Comparison of ENCODE assay signal across 9 mouse cellular contexts in genomic region chr10:79989870-79990269, GRCm38 (mm10). TPM values are rescaled to one million over a fixed set of nuclear protein-coding genes. Genes with fewer than 3 reads are reported as not detected.
DNase-seq lines count a peak whose midpoint lies in the region; ATAC-seq and TF ChIP-seq lines count a peak whose summit lies in the region.
"Had no signal": no experiment of that assay in that cellular context is flagged by ENCODE, and none has a peak within 500 bp of the region (broad histone marks: within the 10 kb centered on the region; RNA-seq: fewer than 3 reads in every experiment).

No protein-coding gene starts in this region.

- no peak for DNase-seq in heart, postnatal 0 days (ENCODE audit: low spot score)
- no peak for DNase-seq in heart, postnatal 4 days
- no peak for DNase-seq in liver, embryonic 11.5 days (ENCODE audit: low spot score)
- no peak for DNase-seq in yolk sac, embryonic 10.5 days (ENCODE audit: low spot score)
- DNase-seq in testis, postnatal 10 days (ENCODE audit: low spot score): no peak

- no peaks in the 10 kb centered on the region for H3K27me3 ChIP-seq in heart, postnatal 0 days (ENCODE audit: control insufficient read depth, insufficient read depth, low read length)
- H3K27me3 ChIP-seq in liver, embryonic 11.5 days (replicated peaks; ENCODE audit: control insufficient read depth, insufficient read depth, low read length): peaks cover 8% of the 10 kb centered on the region
- H3K27me3 ChIP-seq in neural tube, embryonic 13.5 days: peaks cover 44% of the 10 kb centered on the region

- H3K4me3 ChIP-seq in heart, postnatal 0 days (ENCODE audit: low read depth, low read length): peak overlapping the region; percentile 65
- H3K4me3 ChIP-seq in embryonic fibroblast, embryonic 13.5 days (ENCODE audit: insufficient read depth, low read length): peak overlapping the region; percentile 71
- H3K4me3 ChIP-seq in liver, embryonic 11.5 days (ENCODE audit: low read depth, low read length): peak overlapping the region; percentile 60
- peak overlapping the region; percentile 45 for H3K4me3 ChIP-seq in neural tube, embryonic 13.5 days

- no peak for TF ChIP-seq EP300 in heart, postnatal 0 days (IDR thresholded peaks at IDR 0.05; ENCODE audit: low read depth)

- peaks cover 42% of the 10 kb centered on the region for H3K36me3 ChIP-seq in heart, postnatal 0 days (replicated peaks; ENCODE audit: control insufficient read depth, insufficient read depth, low read length)
- H3K36me3 ChIP-seq in liver, embryonic 11.5 days (ENCODE audit: control insufficient read depth, insufficient read depth, low read length): peaks cover 32% of the 10 kb centered on the region
- peaks cover 5% of the 10 kb centered on the region; the same call in 1 of the 2 replicates for H3K36me3 ChIP-seq in neural tube, embryonic 13.5 days

- no peaks in the 10 kb centered on the region for H3K9me3 ChIP-seq in heart, postnatal 0 days (replicated peaks; ENCODE audit: control insufficient read depth, low read length)
- H3K9me3 ChIP-seq in liver, embryonic 11.5 days (ENCODE audit: control insufficient read depth, low read length): peaks cover 3% of the 10 kb centered on the region
- peaks cover 3% of the 10 kb centered on the region; the same call in 1 of the 2 replicates for H3K9me3 ChIP-seq in neural tube, embryonic 13.5 days

- no peak for ATAC-seq in heart, postnatal 0 days (ENCODE audit: insufficient read depth, low read depth)
- ATAC-seq in liver, embryonic 11.5 days (replicated peaks; ENCODE audit: low FRiP score): no peak
- no peak for ATAC-seq in neural tube, embryonic 13.5 days (ENCODE audit: low read depth)
- no peak for ATAC-seq in activated CD4-positive, CD25-positive, alpha-beta regulatory T cell, adult 4 months

- no peak for TF ChIP-seq CTCF in heart, postnatal 0 days (IDR thresholded peaks at IDR 0.05; ENCODE audit: low read depth)
- TF ChIP-seq CTCF in embryonic fibroblast, embryonic 13.5 days (IDR thresholded peaks at IDR 0.05; ENCODE audit: borderline replicate concordance, insufficient read depth, low read length): no peak

- H3K4me2 ChIP-seq in heart, postnatal 0 days (ENCODE audit: low read depth, low read length): peak overlapping the region; percentile 73
- peak overlapping the region; percentile 93 for H3K4me2 ChIP-seq in liver, embryonic 11.5 days
- peak overlapping the region; percentile 80 for H3K4me2 ChIP-seq in neural tube, embryonic 13.5 days

- 10% methylated on average over 15 of the region's 15 CpGs for WGBS in heart, postnatal 0 days
- 35% methylated on average over 15 of the region's 15 CpGs for WGBS in liver, embryonic 11.5 days
- WGBS in neural tube, embryonic 13.5 days: 16% methylated on average over 15 of the region's 15 CpGs

- H3K4me1 ChIP-seq in heart, postnatal 0 days (ENCODE audit: control insufficient read depth, insufficient read depth): peaks cover 21% of the 10 kb centered on the region
- H3K4me1 ChIP-seq in embryonic fibroblast, embryonic 13.5 days (ENCODE audit: control insufficient read depth, insufficient read depth, low read length): 0 out of 2 replicates have a peak, but pooled peaks cover 2% of the 10 kb centered on the region
- peaks cover 46% of the 10 kb centered on the region for H3K4me1 ChIP-seq in liver, embryonic 11.5 days (replicated peaks; ENCODE audit: control insufficient read depth, insufficient read depth, low read length)
- peaks cover 40% of the 10 kb centered on the region for H3K4me1 ChIP-seq in neural tube, embryonic 13.5 days (replicated peaks)

- H3K9ac ChIP-seq in heart, postnatal 0 days (replicated peaks; ENCODE audit: low read depth, low read length): peak overlapping the region; percentile 39
- H3K9ac ChIP-seq in liver, embryonic 11.5 days (ENCODE audit: low read depth, low read length): peak overlapping the region; percentile 15; the same call in 1 of the 2 replicates
- peak overlapping the region; percentile 34; the same call in 1 of the 2 replicates for H3K9ac ChIP-seq in neural tube, embryonic 13.5 days

- peak; percentile 62; the same call in 1 of the 2 replicates for TF ChIP-seq POLR2A in embryonic fibroblast, embryonic 13.5 days (IDR thresholded peaks at IDR 0.05; ENCODE audit: low read depth, low read length)

- H3K27ac ChIP-seq in heart, postnatal 0 days (ENCODE audit: low read depth): peak overlapping the region; percentile 90
- peak overlapping the region; percentile 99 for H3K27ac ChIP-seq in embryonic fibroblast, embryonic 13.5 days (ENCODE audit: insufficient read depth, low read length)
- no peak overlapping the region; the same call in 1 of the 2 replicates for H3K27ac ChIP-seq in liver, embryonic 11.5 days (ENCODE audit: low read depth, low read length)
- H3K27ac ChIP-seq in neural tube, embryonic 13.5 days (replicated peaks): no peak overlapping the region

RNA-seq across cellular contexts. Expression of gene Cnn2, which starts 1.5 kb away (rescaled TPM):
- total RNA-seq in heart, postnatal 0 days (2014; rRNA removed; ENCODE audit: low replicate concordance): 142 and 158 TPM in 2 replicates
- polyA plus RNA-seq in heart, postnatal 0 days (2015; fragmentation: Nextera tagmentation; extraction: Ambion mirVana): 126 and 149 TPM in 2 replicates
- 100 to 1,000 TPM; 109 to 113 TPM for total RNA-seq in heart, postnatal 4 days (2021)
- 642 and 721 TPM in 2 replicates for polyA plus RNA-seq in embryonic fibroblast, embryonic 13.5 days (2011; ENCODE audit: insufficient read length, low read depth, missing spikeins)
- polyA plus RNA-seq in liver, embryonic 11.5 days (2014; fragmentation: Nextera tagmentation; extraction: Ambion mirVana): 115 and 124 TPM in 2 replicates
- polyA plus RNA-seq in neural tube, embryonic 13.5 days (2015; fragmentation: Nextera tagmentation; extraction: Ambion mirVana): 55.6 and 56.2 TPM in 2 replicates
- polyA plus RNA-seq in activated CD4-positive, CD25-positive, alpha-beta regulatory T cell, adult 4 months (2017; shearing (Covaris generic)): 100 to 1,000 TPM; 828 to 877 TPM

RNA-seq across cellular contexts. Expression of gene Tmem259, which starts 5.7 kb away (rescaled TPM):
- 162 and 182 TPM in 2 replicates for total RNA-seq in heart, postnatal 0 days (2014; rRNA removed; ENCODE audit: low replicate concordance)
- polyA plus RNA-seq in heart, postnatal 0 days (2015; fragmentation: Nextera tagmentation; extraction: Ambion mirVana): 18.0 and 18.1 TPM in 2 replicates
- 100 to 1,000 TPM; 117 to 120 TPM for total RNA-seq in heart, postnatal 4 days (2021)
- polyA plus RNA-seq in embryonic fibroblast, embryonic 13.5 days (2011; ENCODE audit: insufficient read length, low read depth, missing spikeins): 73.4 and 78.1 TPM in 2 replicates
- 14.9 and 20.2 TPM in 2 replicates for polyA plus RNA-seq in liver, embryonic 11.5 days (2014; fragmentation: Nextera tagmentation; extraction: Ambion mirVana)
- polyA plus RNA-seq in neural tube, embryonic 13.5 days (2015; fragmentation: Nextera tagmentation; extraction: Ambion mirVana): 21.0 and 21.4 TPM in 2 replicates
- polyA plus RNA-seq in activated CD4-positive, CD25-positive, alpha-beta regulatory T cell, adult 4 months (2017; shearing (Covaris generic)): 1 to 10 TPM; 1.9 to 3.8 TPM

RNA-seq across cellular contexts. Expression of gene Abca7, which starts 6.4 kb away (rescaled TPM):
- 10.4 and 11.4 TPM in 2 replicates for total RNA-seq in heart, postnatal 0 days (2014; rRNA removed; ENCODE audit: low replicate concordance)
- polyA plus RNA-seq in heart, postnatal 0 days (2015; fragmentation: Nextera tagmentation; extraction: Ambion mirVana): 1.9 TPM in 2 replicates
- 1 to 10 TPM; 6.9 to 8.1 TPM for total RNA-seq in heart, postnatal 4 days (2021)
- 3.5 and 4.0 TPM in 2 replicates for polyA plus RNA-seq in embryonic fibroblast, embryonic 13.5 days (2011; ENCODE audit: insufficient read length, low read depth, missing spikeins)
- 7.7 and 8.6 TPM in 2 replicates for polyA plus RNA-seq in liver, embryonic 11.5 days (2014; fragmentation: Nextera tagmentation; extraction: Ambion mirVana)
- 7.7 and 8.1 TPM in 2 replicates for polyA plus RNA-seq in neural tube, embryonic 13.5 days (2015; fragmentation: Nextera tagmentation; extraction: Ambion mirVana)
- 10 to 100 TPM; 13.2 to 17.0 TPM for polyA plus RNA-seq in activated CD4-positive, CD25-positive, alpha-beta regulatory T cell, adult 4 months (2017; shearing (Covaris generic))

RNA-seq across cellular contexts. Expression of gene Grin3b, which starts 19.4 kb away (rescaled TPM):
- not detected in 2 replicates for total RNA-seq in heart, postnatal 0 days (2014; rRNA removed; ENCODE audit: low replicate concordance)
- polyA plus RNA-seq in heart, postnatal 0 days (2015; fragmentation: Nextera tagmentation; extraction: Ambion mirVana): 0.29 and 0.34 TPM in 2 replicates
- under 1 TPM in 1 of 2 experiments, not detected in 1; 0.21 TPM for total RNA-seq in heart, postnatal 4 days (2021)
- polyA plus RNA-seq in embryonic fibroblast, embryonic 13.5 days (2011; ENCODE audit: insufficient read length, low read depth, missing spikeins): 0.15 and 0.16 TPM in 2 replicates
- 0.10 and 0.14 TPM in 2 replicates for polyA plus RNA-seq in liver, embryonic 11.5 days (2014; fragmentation: Nextera tagmentation; extraction: Ambion mirVana)
- polyA plus RNA-seq in neural tube, embryonic 13.5 days (2015; fragmentation: Nextera tagmentation; extraction: Ambion mirVana): 0.58 and 0.61 TPM in 2 replicates
- polyA plus RNA-seq in activated CD4-positive, CD25-positive, alpha-beta regulatory T cell, adult 4 months (2017; shearing (Covaris generic)): not detected
- total RNA-seq: hematopoietic stem cell, adult 5-6 weeks had no signal

RNA-seq across cellular contexts. Expression of gene Arhgap45, which starts 26.6 kb away (rescaled TPM):
- 3.9 and 11.0 TPM in 2 replicates for total RNA-seq in heart, postnatal 0 days (2014; rRNA removed; ENCODE audit: low replicate concordance)
- 1.9 TPM in 2 replicates for polyA plus RNA-seq in heart, postnatal 0 days (2015; fragmentation: Nextera tagmentation; extraction: Ambion mirVana)
- 1 to 10 TPM; 4.0 to 4.1 TPM for total RNA-seq in heart, postnatal 4 days (2021)
- polyA plus RNA-seq in embryonic fibroblast, embryonic 13.5 days (2011; ENCODE audit: insufficient read length, low read depth, missing spikeins): 1.7 and 3.1 TPM in 2 replicates
- 29.0 and 29.4 TPM in 2 replicates for polyA plus RNA-seq in liver, embryonic 11.5 days (2014; fragmentation: Nextera tagmentation; extraction: Ambion mirVana)
- polyA plus RNA-seq in neural tube, embryonic 13.5 days (2015; fragmentation: Nextera tagmentation; extraction: Ambion mirVana): 2.4 and 2.9 TPM in 2 replicates
- polyA plus RNA-seq in activated CD4-positive, CD25-positive, alpha-beta regulatory T cell, adult 4 months (2017; shearing (Covaris generic)): 100 to 1,000 TPM; 196 to 326 TPM

Comparison
In these comparisons a context has a peak if more than half of its experiments do, and no peak if none do; other contexts are left out.
1. H3K27ac ChIP-seq: peak in heart, postnatal 0 days (single experiment) and embryonic fibroblast, embryonic 13.5 days (single experiment); none in liver, embryonic 11.5 days (single experiment) and neural tube, embryonic 13.5 days (single experiment).
2. Peak in every context shown above with its lines, with median percentiles within 50 percentile points of each other: H3K4me2 ChIP-seq, H3K4me3 ChIP-seq and H3K9ac ChIP-seq.